Mouse (Mus musculus): ENCODE results near the gene Hoxc4.

Gene Hoxc4

GRCm38 (mm10) chr15:103084944-103085343 is 66.2 kb downstream of the Hoxc4 start:
- DNase-seq (ENCODE audit: low spot score) = no peak

- DNase-seq (ENCODE audit: low spot score) = no peak
These were observed 67.3 kb downstream of the Hoxc4 start for GRCm38 (mm10) chr15:103085831-103086671.

Data from urinary bladder, postnatal 25 days (tissue).